Mouse (Mus musculus) E14TG2a.4 (cell line): ENCODE data around the gene Slc22a8.

ENCODE experiments used
- CTCF ChIP-seq: conservative IDR thresholded peaks from 2 replicates; pipeline ENCODE4 v1.5.1; 2014; ENCODE audit warnings: low read length
- NANOG ChIP-seq: IDR thresholded peaks from 2 replicates; pipeline ENCODE4 v1.6.1; 2014; ENCODE audit warnings: borderline replicate concordance, low read length, mixed read lengths
- POU5F1 ChIP-seq: IDR thresholded peaks from 2 replicates; pipeline ENCODE4 v1.6.1; 2014; ENCODE audit warnings: low read length, borderline replicate concordance

DNA sequence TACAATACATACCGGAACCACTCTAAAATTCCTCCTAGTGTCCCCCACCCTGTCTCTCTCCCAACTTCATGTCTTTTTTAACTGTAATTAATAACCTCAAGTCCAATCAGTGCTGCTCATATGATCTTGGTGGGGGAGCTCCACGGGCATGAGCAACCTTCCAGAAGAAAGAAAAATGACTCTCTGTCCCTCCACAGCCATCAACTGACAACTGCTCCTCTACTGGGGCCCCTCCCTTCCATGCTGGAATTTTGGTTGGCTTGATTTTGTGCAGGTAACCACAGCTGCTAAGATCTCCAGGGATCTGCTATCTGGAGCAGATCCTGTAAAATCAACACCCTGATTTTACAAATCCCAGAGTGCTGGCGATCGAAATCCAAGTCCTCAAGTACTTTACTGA, 13.6 kb upstream of the Slc22a8 start:
- no peak for TF ChIP-seq CTCF
- no peak for TF ChIP-seq POU5F1
- TF ChIP-seq NANOG = no peak
